Mouse (Mus musculus) stomach, embryonic 15.5 days (tissue): ENCODE measurements around the gene Clrn3. TPM values are rescaled to one million over a fixed set of nuclear protein-coding genes. Genes with fewer than 3 reads are reported as not detected.
A peak's percentile ranks its signal among the peaks of the same experiment; 100 is the strongest.

Experiments used
- microRNA counts: library from miRNA; unstranded; fragments of <30 nt; microRNA quantifications from one replicate; lab custom pipeline; 2016
- microRNA-seq: library from miRNA; unstranded; fragments of <30 nt; microRNA quantifications from one replicate; pipeline ENCODE4, GENCODE M21; 2016
- polyA plus RNA-seq: library from polyadenylated mRNA; unstranded; fragments of >200 nt; fragmentation: Nextera tagmentation; extraction: Ambion mirVana; gene quantifications from 2 replicates; pipeline ENCODE4 v1.2.1, GENCODE M21; 2015

Clrn3 gene
- polyA plus RNA-seq, 1 experiment from 2014 or later, result 5.2 TPM

MicroRNA genes within 50 kb of the gene (microRNA counts, 519-probe panel; counts per million panel counts)
- 2,237 counts per million, percentile 38 among the panel's probes with 10 or more counts for microRNA mmu-miR-1962 (lab: Ali Mortazavi, UCI)

Small RNAs within 50 kb of the gene (microRNA-seq; reads per million reads assigned to microRNA genes)
- gene Mir1962, result not detected

Other genes with a start within 250 kb of the Clrn3 start
- not detected in 2 replicates for gene Foxi2, start 118.3 kb downstream of the Clrn3 start, polyA plus RNA-seq
- 3.2 and 3.4 TPM in 2 replicates for gene Ptpre, start 8.8 kb upstream of the Clrn3 start, polyA plus RNA-seq
- gene Mki67, start 187.7 kb upstream of the Clrn3 start, polyA plus RNA-seq, result 47.5 and 49.7 TPM in 2 replicates